Mouse (Mus musculus) ES-E14 (cell line): ENCODE results near the gene Gata2. TPM values are rescaled to one million over a fixed set of nuclear protein-coding genes. Genes with fewer than 3 reads are reported as not detected.

Experiments used
- DNase-seq: peaks from one replicate; pipeline ENCODE4 v3.0.0-alpha.2; 2013; ENCODE audit warnings: low read depth, low spot score
- H3K27ac ChIP-seq: 2 replicates; pipeline ENCODE4 v1.5.1; 2012; ENCODE audit warnings: low read depth, mild to moderate bottlenecking, low read length, moderate library complexity, mixed read lengths; ENCODE audit not compliant: poor library complexity, insufficient read depth, severe bottlenecking
- H3K36me3 ChIP-seq: 2 replicates; pipeline ENCODE4 v1.6.1; 2012; ENCODE audit warnings: mild to moderate bottlenecking, low read length, moderate library complexity, mixed read lengths; ENCODE audit not compliant: control insufficient read depth, poor library complexity, insufficient read depth, severe bottlenecking
- H3K4me1 ChIP-seq, 2 experiments: fragments of 150-350 bp in 1 of 2; sonication (generic) in 1 of 2; 2 replicates each; pipeline ENCODE4 v1.6.1; 2012; ENCODE audit warnings: low read length in 2 of 2, mild to moderate bottlenecking in 1 of 2, mixed read lengths in 1 of 2; ENCODE audit not compliant: control insufficient read depth in 2 of 2, insufficient read depth in 2 of 2, poor library complexity in 1 of 2
- H3K4me3 ChIP-seq, 2 experiments: fragments of 150-350 bp in 1 of 2; sonication (generic) in 1 of 2; 2 replicates each; pipeline ENCODE4 v1.5.1; 2012; ENCODE audit warnings: low read length in 2 of 2, low read depth in 1 of 2, mild to moderate bottlenecking in 1 of 2, mixed read lengths in 1 of 2; ENCODE audit not compliant: insufficient read depth in 1 of 2, poor library complexity in 1 of 2, severe bottlenecking in 1 of 2
- H3K9ac ChIP-seq: 2 replicates; pipeline ENCODE4 v1.6.1; 2012; ENCODE audit warnings: low read depth, mild to moderate bottlenecking, low read length, mixed read lengths; ENCODE audit not compliant: poor library complexity, insufficient read depth, severe bottlenecking
- H3K9me3 ChIP-seq: fragments of 150-350 bp; sonication (generic); 2 replicates; pipeline ENCODE4 v1.6.1; 2012; ENCODE audit warnings: low read depth, mild to moderate bottlenecking, low read length; ENCODE audit not compliant: control insufficient read depth, insufficient read depth
- CHD2 ChIP-seq: IDR thresholded peaks from 2 replicates; pipeline ENCODE4 v1.6.1; 2014; ENCODE audit warnings: mild to moderate bottlenecking, low read depth, low read length, inconsistent platforms
- HCFC1 ChIP-seq: IDR thresholded peaks from 2 replicates; pipeline ENCODE4 v1.6.1; 2012; ENCODE audit warnings: low read length, inconsistent platforms, borderline replicate concordance; ENCODE audit not compliant: insufficient read depth
- MAFK ChIP-seq: IDR thresholded peaks from 2 replicates; pipeline ENCODE4 v1.6.1; 2014; ENCODE audit warnings: mild to moderate bottlenecking, low read depth, low read length, inconsistent platforms; ENCODE audit not compliant: insufficient read depth
- ZC3H11A ChIP-seq: IDR thresholded peaks from 2 replicates; pipeline ENCODE4 v1.6.1; 2012; ENCODE audit warnings: low read depth, mild to moderate bottlenecking, inconsistent platforms, low read length, borderline replicate concordance
- ZNF384 ChIP-seq: IDR thresholded peaks from 2 replicates; pipeline ENCODE4 v1.6.1; 2012; ENCODE audit warnings: low read depth, low read length, inconsistent platforms
- in situ Hi-C, 2 experiments: fragments of 600-800 bp; cut with MboI; formaldehyde crosslinking; loops; one replicate each; pipeline ENCODE4 v1.15.1; 2025; ENCODE audit warnings: low sequenced_read_pairs in 2 of 2, inconsistent platforms in 1 of 2; ENCODE audit not compliant: unreplicated experiment in 2 of 2
- total RNA-seq: library from RNA; depleted of rRNA; stranded (reverse); fragments of 300-350 nt; gene quantifications from 2 replicates; pipeline ENCODE4 v1.2.3, GENCODE M21; 2012; rRNA removed

Gata2 gene
- 1.3 and 5.4 TPM in 2 replicates for total RNA-seq

DNA sequence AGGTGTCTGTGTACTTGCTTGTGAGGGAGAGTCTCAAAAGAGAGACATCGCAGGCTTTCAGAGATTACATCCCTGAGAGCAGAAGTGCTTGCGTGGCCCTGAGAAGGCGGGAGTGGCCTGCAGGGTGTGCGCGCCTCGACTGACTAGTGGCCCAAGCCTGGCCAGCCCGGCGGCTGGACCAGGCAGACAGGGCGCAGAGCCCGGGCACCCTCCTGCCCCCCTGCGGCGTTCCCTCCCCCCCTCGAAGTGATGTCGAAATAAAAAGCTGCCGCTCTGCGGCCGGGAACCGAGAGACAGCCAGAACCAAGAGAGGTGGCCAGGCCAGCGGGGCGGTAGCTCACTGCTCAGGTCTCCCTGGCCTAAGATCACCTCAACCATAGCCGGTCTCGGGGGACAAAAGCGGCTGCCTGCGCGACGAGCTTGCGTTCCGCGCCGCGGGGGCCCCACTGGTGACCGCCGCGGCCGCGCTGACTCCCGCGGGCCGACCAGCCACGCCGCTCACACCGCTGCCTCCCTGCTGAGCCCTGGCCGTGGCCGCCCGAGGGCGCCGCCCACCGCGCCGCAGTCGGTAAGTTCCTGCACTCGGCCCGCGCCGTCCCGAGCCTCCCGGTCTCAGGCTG, at the start of gene Gata2:
TSS of gene Gata2 (plus strand) at position 459 of the 620 bp plus-strand sequence.
- H3K4me3 ChIP-seq = peak within 1 kb of the TSS; percentile 45 to 57; a peak in 3 of 4 replicates
- H3K36me3 ChIP-seq = no peaks in the 10 kb centered on the region
- peak within 1 kb of the TSS; percentile 17; the same call in 1 of the 2 replicates for H3K9ac ChIP-seq
- TF ChIP-seq CHD2 (no peak), ZNF384 (no peak), HCFC1 (no peak), MAFK (no peak), ZC3H11A (no peak)
- in situ Hi-C loops = no loop called here
- no peaks in the 10 kb centered on the region for H3K9me3 ChIP-seq
- peaks cover 0 to 8% of the 10 kb centered on the region in 2 experiments; a peak in 1 of 4 replicates for H3K4me1 ChIP-seq
- no peak within 1 kb of the TSS for H3K27ac ChIP-seq
- no peak for DNase-seq

DNA sequence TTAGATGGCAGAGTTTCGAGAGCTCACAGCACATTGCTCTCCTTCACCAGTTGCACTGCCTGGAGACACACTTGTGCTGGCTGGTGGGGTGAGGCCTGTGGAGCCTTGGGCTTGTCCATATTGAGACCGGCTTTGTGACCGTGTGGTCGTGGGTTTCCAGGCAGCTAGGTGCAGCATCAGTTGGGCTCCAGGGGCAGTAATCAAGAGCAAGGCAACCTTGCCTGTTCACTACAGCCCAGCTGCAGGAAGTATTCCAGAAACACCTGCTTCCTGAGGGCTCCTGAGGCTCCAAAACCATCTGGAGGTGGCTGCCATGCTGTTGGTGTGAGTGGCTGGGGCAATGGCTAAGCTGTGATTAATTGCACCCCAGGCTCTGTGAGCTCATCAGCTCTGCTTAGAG, 47.9 kb upstream of the Gata2 start:
- H3K4me1 ChIP-seq = no peaks in the 10 kb centered on the region
- TF ChIP-seq MAFK (no peak), CHD2 (no peak), ZNF384 (no peak), ZC3H11A (no peak), HCFC1 (no peak)
- H3K9me3 ChIP-seq = no peaks in the 10 kb centered on the region
- H3K27ac ChIP-seq = no peak overlapping the region
- in situ Hi-C loops = no loop called here
- no peak overlapping the region; the same call in 1 of the 2 replicates for H3K9ac ChIP-seq
- H3K36me3 ChIP-seq = no peaks in the 10 kb centered on the region
- no peak overlapping the region for H3K4me3 ChIP-seq
- DNase-seq = no peak

DNA sequence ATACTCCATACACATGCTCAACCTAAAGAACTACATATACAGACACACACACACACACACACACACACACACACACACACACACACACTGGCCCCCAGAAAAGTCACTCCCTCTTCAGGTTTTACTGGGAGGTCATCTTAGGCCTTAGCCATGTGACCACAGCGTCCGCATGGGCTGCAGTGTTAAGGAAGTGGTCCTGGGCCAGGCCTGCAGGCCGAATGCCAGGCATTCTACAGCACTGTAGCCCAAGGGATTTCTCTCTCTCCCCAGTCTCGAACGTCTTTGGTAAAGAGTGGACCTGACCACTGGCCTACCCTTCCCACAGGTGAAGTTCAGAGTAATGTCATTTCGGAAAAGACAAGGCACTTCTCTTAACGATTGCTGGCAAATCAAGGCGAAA, 47.1 kb upstream of the Gata2 start:
- Histone ChIP-seq H3K9ac (no peak overlapping the region), H3K9me3 (no peaks in the 10 kb centered on the region), H3K36me3 (no peaks in the 10 kb centered on the region), H3K4me1 (no peaks in the 10 kb centered on the region), H3K27ac (no peak overlapping the region), H3K4me3 (no peak overlapping the region)
- in situ Hi-C loops = no loop called here
- TF ChIP-seq CHD2 (no peak), HCFC1 (no peak), MAFK (no peak), ZC3H11A (no peak), ZNF384 (no peak)
- no peak for DNase-seq

GRCm38 (mm10) chr6:88147411-88148003, 46.2 kb upstream of the Gata2 start:
- in situ Hi-C loops = no loop called here
- no peak for DNase-seq

More at GRCm38 (mm10) chr6:88147411-88148003, 46.2 kb upstream of the Gata2 start:
- Histone ChIP-seq H3K9me3 (no peaks in the 10 kb centered on the region), H3K4me3 (no peak overlapping the region), H3K36me3 (no peaks in the 10 kb centered on the region), H3K27ac (no peak overlapping the region), H3K9ac (no peak overlapping the region), H3K4me1 (peaks cover 0 to 5% of the 10 kb centered on the region in 2 experiments; a peak in 1 of 4 replicates)
- TF ChIP-seq CHD2 (no peak), ZC3H11A (no peak), HCFC1 (no peak), ZNF384 (no peak), MAFK (no peak)
